8 mouse cellular contexts compared by ENCODE assay signal in the genomic region with DNA sequence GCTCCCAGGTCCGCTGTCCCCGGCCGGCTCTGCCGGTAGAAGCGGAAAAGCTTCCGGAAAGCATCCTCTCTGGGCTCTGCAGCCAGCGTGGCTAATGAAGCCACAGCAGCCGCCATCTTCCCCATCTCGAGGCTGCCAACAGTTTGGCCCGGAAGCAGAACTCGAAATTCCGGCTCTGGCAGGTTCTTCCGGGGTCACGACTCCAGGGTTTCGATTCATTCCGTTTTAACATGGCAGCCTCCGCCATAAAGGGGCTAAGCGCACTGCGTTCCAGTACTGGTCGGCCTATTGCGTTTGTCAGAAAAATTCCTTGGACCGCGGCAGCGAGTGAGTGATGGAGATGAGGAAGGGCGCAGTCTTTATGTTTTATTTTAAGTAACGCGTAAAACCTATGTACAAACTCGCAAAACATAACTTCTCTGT. TPM values are rescaled to one million over a fixed set of nuclear protein-coding genes. Genes with fewer than 3 reads are reported as not detected.
DNase-seq lines count a peak whose midpoint lies in the region; ATAC-seq and TF ChIP-seq lines count a peak whose summit lies in the region.

A gene (plus strand): TSS at position 197 of the 423 bp plus-strand sequence.
A gene (minus strand): TSS at position 318 of the 423 bp plus-strand sequence.

- peak; percentile 80 to 96 for TF ChIP-seq POLR2A in MEL (IDR thresholded peaks at IDR 0.05; ENCODE audit: control insufficient read depth in 1 of 2, insufficient read depth in 1 of 2, low read depth in 1 of 2, low read length in 2 of 2, poor library complexity in 1 of 2)
- TF ChIP-seq POLR2A in cerebellum, adult 2 months (IDR thresholded peaks at IDR 0.05; ENCODE audit: borderline replicate concordance, insufficient read depth, low read length), result peak; percentile 67; the same call in 1 of the 2 replicates

- DNase-seq in MEL (ENCODE audit: low read depth, low spot score), result peak; percentile 95
- DNase-seq in cerebellum, adult 2 months, result peak; percentile 91
- peak; percentile 96 for DNase-seq in forebrain, postnatal 0 days
- peak; percentile 92 for DNase-seq in heart, postnatal 4 days
- peak; percentile 88 to 92 for DNase-seq in layer of hippocampus, adult 8-10 months (ENCODE audit: low spot score in 2 of 2)
- peak; percentile 77 for DNase-seq in ovary, adult 18-20 months (ENCODE audit: low spot score)
- DNase-seq in thymus, postnatal 0 days (ENCODE audit: low spot score), result peak; percentile 92

- no peak for TF ChIP-seq RAD21 in MEL (IDR thresholded peaks at IDR 0.05; ENCODE audit: low read depth, low read length)

- H3K79me2 ChIP-seq in MEL (ENCODE audit: control insufficient read depth, insufficient read depth, low read length, poor library complexity), result peaks cover 67% of the 10 kb centered on the region

- peak within 1 kb of the TSS; percentile 90 for H3K4me3 ChIP-seq in MEL (ENCODE audit: control insufficient read depth in 1 of 2, insufficient read depth in 1 of 2, low read depth in 2 of 2, low read length in 2 of 2)
- peak within 1 kb of the TSS; percentile 96 for H3K4me3 ChIP-seq in cerebellum, adult 2 months (replicated peaks; ENCODE audit: insufficient read depth, low read depth, low read length)
- H3K4me3 ChIP-seq in forebrain, postnatal 0 days (ENCODE audit: low read depth, low read length), result peak within 1 kb of the TSS; percentile 81
- H3K4me3 ChIP-seq in lung, embryonic 15.5 days, result peak within 1 kb of the TSS; percentile 86

- ATAC-seq in forebrain, postnatal 0 days, result peak; percentile 97
- ATAC-seq in lung, embryonic 15.5 days (ENCODE audit: borderline replicate concordance, extremely low read depth, low FRiP score, low TSS enrichment), result peak; percentile 88

- H3K9ac ChIP-seq in MEL (ENCODE audit: control insufficient read depth, low read depth, low read length, poor library complexity, severe bottlenecking), result peak within 1 kb of the TSS; percentile 97
- H3K9ac ChIP-seq in forebrain, postnatal 0 days, result peak within 1 kb of the TSS; percentile 90
- H3K9ac ChIP-seq in lung, embryonic 15.5 days, result peak within 1 kb of the TSS; percentile 92

- WGBS in cerebellum, adult 2 months, result under 1% methylated on average over 28 of the region's 28 CpGs
- WGBS in forebrain, postnatal 0 days, result under 1% methylated on average over 28 of the region's 28 CpGs
- under 1% methylated on average over 28 of the region's 28 CpGs for WGBS in lung, embryonic 15.5 days

- peaks cover 0 to 10% of the 10 kb centered on the region in 2 experiments; a peak in 1 of 4 replicates for H3K4me1 ChIP-seq in MEL (ENCODE audit: control insufficient read depth in 1 of 2, insufficient read depth in 2 of 2, low read length in 2 of 2)
- no peaks in the 10 kb centered on the region; the same call in 1 of the 2 replicates for H3K4me1 ChIP-seq in cerebellum, adult 2 months (ENCODE audit: control insufficient read depth, insufficient read depth, low read length)
- peaks cover 15% of the 10 kb centered on the region; the same call in 1 of the 2 replicates for H3K4me1 ChIP-seq in forebrain, postnatal 0 days (ENCODE audit: insufficient read depth)
- peaks cover 20% of the 10 kb centered on the region for H3K4me1 ChIP-seq in lung, embryonic 15.5 days

- peak in 1 of 2 experiments; percentile 43; a peak in 2 of 4 replicates for TF ChIP-seq EP300 in MEL (IDR thresholded peaks at IDR 0.05; ENCODE audit: low read depth in 1 of 2, low read length in 2 of 2)

- no peak for TF ChIP-seq CTCF in MEL (IDR thresholded peaks at IDR 0.05 in 2 of 3, conservative IDR thresholded peaks at IDR 0.05 in 1 of 3; ENCODE audit: control insufficient read depth in 1 of 3, insufficient read depth in 1 of 3, low read depth in 2 of 3, low read length in 3 of 3, poor library complexity in 1 of 3, severe bottlenecking in 1 of 3)
- no peak for TF ChIP-seq CTCF in cerebellum, adult 2 months (IDR thresholded peaks at IDR 0.05; ENCODE audit: borderline replicate concordance, insufficient read depth, low read depth, low read length)
- TF ChIP-seq CTCF in forebrain, postnatal 0 days (IDR thresholded peaks at IDR 0.05; ENCODE audit: low read depth), result no peak

- peak within 1 kb of the TSS; percentile 82 for H3K27ac ChIP-seq in MEL (ENCODE audit: control insufficient read depth, low read depth, low read length)
- no peak within 1 kb of the TSS for H3K27ac ChIP-seq in cerebellum, adult 2 months (ENCODE audit: insufficient read depth, low read length)
- H3K27ac ChIP-seq in forebrain, postnatal 0 days (ENCODE audit: low read depth, low read length), result peak within 1 kb of the TSS; percentile 88
- H3K27ac ChIP-seq in lung, embryonic 15.5 days, result peak within 1 kb of the TSS; percentile 87

- H3K36me3 ChIP-seq in MEL (ENCODE audit: control insufficient read depth in 1 of 2, insufficient read depth in 2 of 2, low read length in 2 of 2), result peaks cover 35 to 39% of the 10 kb centered on the region in 2 experiments
- H3K36me3 ChIP-seq in forebrain, postnatal 0 days (ENCODE audit: insufficient read depth), result peaks cover 33% of the 10 kb centered on the region
- peaks cover 44% of the 10 kb centered on the region for H3K36me3 ChIP-seq in lung, embryonic 15.5 days

- H3K9me3 ChIP-seq in MEL (replicated peaks; ENCODE audit: insufficient read depth, low read length), result no peaks in the 10 kb centered on the region
- no peaks in the 10 kb centered on the region for H3K9me3 ChIP-seq in forebrain, postnatal 0 days (ENCODE audit: low read length)
- H3K9me3 ChIP-seq in lung, embryonic 15.5 days, result no peaks in the 10 kb centered on the region

- peak within 1 kb of the TSS; percentile 65 for H3K4me2 ChIP-seq in forebrain, postnatal 0 days (ENCODE audit: low read depth)
- H3K4me2 ChIP-seq in lung, embryonic 15.5 days, result peak within 1 kb of the TSS; percentile 76

- no peaks in the 10 kb centered on the region for H3K27me3 ChIP-seq in MEL (ENCODE audit: control insufficient read depth in 1 of 2, insufficient read depth in 2 of 2, low read length in 2 of 2)
- no peaks in the 10 kb centered on the region for H3K27me3 ChIP-seq in cerebellum, adult 2 months (ENCODE audit: control insufficient read depth, insufficient read depth, low read length)
- no peaks in the 10 kb centered on the region for H3K27me3 ChIP-seq in forebrain, postnatal 0 days (ENCODE audit: insufficient read depth, low read length)
- no peaks in the 10 kb centered on the region for H3K27me3 ChIP-seq in lung, embryonic 15.5 days

TF ChIP-seq in MEL, 35 proteins besides CTCF, POLR2A, EP300 and RAD21 (continues in another document):
- TF ChIP-seq ELF1 (IDR thresholded peaks at IDR 0.05; ENCODE audit: low read depth, low read length) (peak; percentile 86), CHD1 (IDR thresholded peaks at IDR 0.05; ENCODE audit: low read depth, low read length) (peak; percentile 76; the same call in 1 of the 2 replicates), E2F4 (IDR thresholded peaks at IDR 0.05; ENCODE audit: borderline replicate concordance, low read depth, low read length) (no peak), MYC (IDR thresholded peaks at IDR 0.05; ENCODE audit: low read depth, low read length) (peak; percentile 95), TAL1 (IDR thresholded peaks at IDR 0.05; ENCODE audit: low read length) (no peak), NRF1 (IDR thresholded peaks at IDR 0.05; ENCODE audit: insufficient read depth, low read depth, low read length, poor library complexity, severe bottlenecking) (no peak), SMC3 (IDR thresholded peaks at IDR 0.05; ENCODE audit: low read depth, low read length) (no peak), ZKSCAN1 (IDR thresholded peaks at IDR 0.05; ENCODE audit: low read depth, low read length) (no peak), CHD2 (IDR thresholded peaks at IDR 0.05; ENCODE audit: low read length) (peak; percentile 73), UBTF (IDR thresholded peaks at IDR 0.05; ENCODE audit: borderline replicate concordance, insufficient read depth, low read depth, low read length) (no peak), MEF2A (IDR thresholded peaks at IDR 0.05; ENCODE audit: extremely low read depth, insufficient replicate concordance, low read depth, low read length, poor library complexity, severe bottlenecking) (no peak), JUND (IDR thresholded peaks at IDR 0.05; ENCODE audit: low read depth, low read length) (no peak), RCOR1 (IDR thresholded peaks at IDR 0.05; ENCODE audit: low read depth, low read length) (peak; percentile 75), ZC3H11A (IDR thresholded peaks at IDR 0.05; ENCODE audit: low read depth, low read length) (0 out of 2 replicates have a peak, but pooled peaks have one; percentile 9), KAT2A (conservative IDR thresholded peaks at IDR 0.05; ENCODE audit: low read depth, low read length) (peak; percentile 94), GABPA (IDR thresholded peaks at IDR 0.05; ENCODE audit: low read depth, low read length) (no peak), MAFK (IDR thresholded peaks at IDR 0.05; ENCODE audit: borderline replicate concordance, low read depth, low read length) (no peak), NELFE (IDR thresholded peaks at IDR 0.05; ENCODE audit: low read depth, low read length) (peak; percentile 82)

RNA-seq across cellular contexts. Expression of the first gene that starts in this region (rescaled TPM):
- total RNA-seq in MEL (2012; rRNA removed), result 166 and 174 TPM in 2 replicates
- 100 to 1,000 TPM in 1 of 2 experiments, not detected in 1; 182 TPM for polyA plus RNA-seq in MEL (2012; ENCODE audit: insufficient read depth in 1 of 2, insufficient read length in 2 of 2, low read depth in 1 of 2, low replicate concordance in 2 of 2, missing spikeins in 1 of 2)
- 82.7 and 86.7 TPM in 2 replicates for polyA plus RNA-seq in cerebellum, adult 2 months (2012; rRNA removed)
- total RNA-seq in forebrain, postnatal 0 days (2014; rRNA removed), result 63.9 and 86.4 TPM in 2 replicates
- 208 and 262 TPM in 2 replicates for polyA plus RNA-seq in forebrain, postnatal 0 days (2015; fragmentation: Nextera tagmentation; extraction: Ambion mirVana)
- total RNA-seq in heart, postnatal 4 days (2021), result 100 to 1,000 TPM; 157 to 172 TPM
- 100 to 1,000 TPM; 102 to 127 (median 112) TPM for total RNA-seq in layer of hippocampus, adult 8-10 months (2022)
- 285 and 321 TPM in 2 replicates for polyA plus RNA-seq in lung, embryonic 15.5 days (2015; fragmentation: Nextera tagmentation; extraction: Ambion mirVana)
- polyA plus RNA-seq in thymus, postnatal 0 days (2015; fragmentation: Nextera tagmentation; extraction: Ambion mirVana), result 278 and 300 TPM in 2 replicates

RNA-seq across cellular contexts. Expression of the second gene that starts in this region (rescaled TPM):
- 31.4 and 41.4 TPM in 2 replicates for total RNA-seq in MEL (2012; rRNA removed)
- 10 to 100 TPM in 1 of 2 experiments, not detected in 1; 48.9 TPM for polyA plus RNA-seq in MEL (2012; ENCODE audit: insufficient read depth in 1 of 2, insufficient read length in 2 of 2, low read depth in 1 of 2, low replicate concordance in 2 of 2, missing spikeins in 1 of 2)
- 18.3 and 22.0 TPM in 2 replicates for polyA plus RNA-seq in cerebellum, adult 2 months (2012; rRNA removed)
- total RNA-seq in forebrain, postnatal 0 days (2014; rRNA removed), result 40.1 and 40.4 TPM in 2 replicates
- 18.0 and 28.6 TPM in 2 replicates for polyA plus RNA-seq in forebrain, postnatal 0 days (2015; fragmentation: Nextera tagmentation; extraction: Ambion mirVana)
- total RNA-seq in heart, postnatal 4 days (2021), result 10 to 100 TPM; 14.9 to 15.6 TPM
- total RNA-seq in layer of hippocampus, adult 8-10 months (2022), result 10 to 100 TPM; 21.4 to 29.0 (median 24.3) TPM
- 47.5 and 48.0 TPM in 2 replicates for polyA plus RNA-seq in lung, embryonic 15.5 days (2015; fragmentation: Nextera tagmentation; extraction: Ambion mirVana)
- polyA plus RNA-seq in thymus, postnatal 0 days (2015; fragmentation: Nextera tagmentation; extraction: Ambion mirVana), result 29.8 and 46.3 TPM in 2 replicates
